ENCODE assay signal across 18 mouse cellular contexts in genomic region chr2:60070938-60071337, GRCm38 (mm10).
A peak's percentile ranks its signal among the peaks of the same experiment; 100 is the strongest.
DNase-seq lines count a peak whose midpoint lies in the region; TF ChIP-seq lines count a peak whose summit lies in the region.
"Had no signal": no experiment of that assay in that cellular context is flagged by ENCODE, and none has a peak within 500 bp of the region (broad histone marks: within the 10 kb centered on the region; RNA-seq: fewer than 3 reads in every experiment).

No protein-coding gene starts in this region.

- peak overlapping the region; percentile 83 for H3K27ac ChIP-seq in gastrocnemius, adult 2 months
- H3K27ac ChIP-seq in spleen, adult 2 months (ENCODE audit: insufficient read depth, low read length) = peak overlapping the region; percentile 4; the same call in 1 of the 2 replicates
- H3K27ac ChIP-seq: embryonic facial prominence, embryonic 13.5 days; hindbrain, embryonic 10.5 days; limb, embryonic 13.5 days; midbrain, embryonic 13.5 days had no signal

- intact Hi-C loops in gastrocnemius, adult 2 months (cut with DNase I) = loop anchor here (5.0 kb wide), 1 partner anchor 46 kb away; no protein-coding TSS in a partner anchor
- intact Hi-C loops in gastrocnemius, postnatal 36 days (cut with DNase I) = no loop called here

- peaks cover 12% of the 10 kb centered on the region; the same call in 1 of the 2 replicates for H3K4me1 ChIP-seq in spleen, adult 2 months (ENCODE audit: control insufficient read depth, insufficient read depth, insufficient read length)

- DNase-seq in gastrocnemius, adult 2 months = no peak
- no peak for DNase-seq in gastrocnemius, postnatal 36 days
- DNase-seq in spleen, adult 2 months (ENCODE audit: low read depth in 1 of 2, low spot score in 2 of 2) = no peak
- no peak for DNase-seq in spleen, adult 12 weeks (ENCODE audit: low spot score)
- peak; percentile 14 to 16 for DNase-seq in cerebellum, postnatal 36 days
- DNase-seq in embryo, embryonic 10 days (ENCODE audit: low spot score) = no peak
- DNase-seq in adrenal gland, postnatal 25 days = no peak
- DNase-seq in adrenal gland, adult 18-20 months (ENCODE audit: low spot score in 2 of 2) = no peak
- DNase-seq: adrenal gland, postnatal 14 days; forebrain, postnatal 0 days; kidney, adult 2 months; kidney, postnatal 14 days; lung, adult 2 months; right cerebral cortex, postnatal 4 days had no signal

- 54% methylated on average over 5 of the region's 5 CpGs for WGBS in spleen, adult 2 months

- no peak for TF ChIP-seq CTCF in gastrocnemius, adult 2 months (IDR thresholded peaks at IDR 0.05)
- TF ChIP-seq CTCF in spleen, adult 2 months (IDR thresholded peaks at IDR 0.05; ENCODE audit: extremely low read depth, insufficient read depth, insufficient read length, insufficient replicate concordance) = no peak

- no peaks in the 10 kb centered on the region for H3K27me3 ChIP-seq in spleen, adult 2 months (ENCODE audit: control insufficient read depth, insufficient read depth, low read length)
- H3K27me3 ChIP-seq: embryonic facial prominence, embryonic 13.5 days; limb, embryonic 13.5 days; midbrain, embryonic 13.5 days had no signal

- H3K4me3 ChIP-seq in gastrocnemius, adult 2 months = no peak overlapping the region
- no peak overlapping the region for H3K4me3 ChIP-seq in spleen, adult 2 months (ENCODE audit: extremely low read depth, insufficient read depth, insufficient read length)
- H3K4me3 ChIP-seq: embryonic facial prominence, embryonic 13.5 days; hindbrain, embryonic 10.5 days; limb, embryonic 13.5 days; midbrain, embryonic 13.5 days had no signal

- H3K36me3 ChIP-seq in spleen, adult 2 months (ENCODE audit: control insufficient read depth, insufficient read depth, low read length) = peaks cover 3% of the 10 kb centered on the region
- H3K36me3 ChIP-seq: midbrain, embryonic 13.5 days had no signal

- TF ChIP-seq POLR2A in spleen, adult 2 months (IDR thresholded peaks at IDR 0.05; ENCODE audit: low read depth, low read length) = no peak

Comparison
In these comparisons a context has a peak if more than half of its experiments do, and no peak if none do; other contexts are left out.
1. DNase-seq: peak in cerebellum, postnatal 36 days (2 of 2); none in gastrocnemius, adult 2 months (single experiment), gastrocnemius, postnatal 36 days (0 of 2), spleen, adult 2 months (0 of 2), spleen, adult 12 weeks (single experiment), embryo, embryonic 10 days (single experiment), adrenal gland, postnatal 25 days (single experiment) and adrenal gland, adult 18-20 months (0 of 2).